Mouse (Mus musculus): Measurements from ENCODE around the gene Ncs1.

GRCm38 (mm10) chr2:31284531-31284930 is 38.9 kb downstream of the Ncs1 start:
- TF ChIP-seq USF1 (IDR thresholded peaks at IDR 0.05; ENCODE audit: low read depth, low read length) (no peak), TCF12 (IDR thresholded peaks at IDR 0.05; ENCODE audit: low read depth, low read length) (no peak), EP300 (IDR thresholded peaks at IDR 0.05; ENCODE audit: low read length) (no peak), CTCF (conservative IDR thresholded peaks at IDR 0.05 in 1 of 2, IDR thresholded peaks at IDR 0.05 in 1 of 2; ENCODE audit: low read depth in 2 of 2, low read length in 2 of 2) (no peak), POLR2A (IDR thresholded peaks at IDR 0.05; ENCODE audit: low read depth, low read length) (no peak), USF2 (conservative IDR thresholded peaks at IDR 0.05; ENCODE audit: low read depth, low read length) (no peak), GABPA (IDR thresholded peaks at IDR 0.05; ENCODE audit: insufficient replicate concordance, low read depth, low read length) (no peak), KAT2A (IDR thresholded peaks at IDR 0.05; ENCODE audit: insufficient replicate concordance, low read length) (no peak), MXI1 (IDR thresholded peaks at IDR 0.05; ENCODE audit: low read depth, low read length) (no peak), SIN3A (IDR thresholded peaks at IDR 0.05; ENCODE audit: low read length) (no peak), ZNF384 (IDR thresholded peaks at IDR 0.05; ENCODE audit: low read depth, low read length) (no peak)
